Mouse (Mus musculus) embryo, embryonic 10 days (tissue): Measurements from ENCODE around the gene Serp1.

ENCODE experiments used
- DNase-seq: peaks from one replicate; pipeline ENCODE4 v3.0.0-alpha.2; 2015; ENCODE audit warnings: low spot score

Serp1 gene

DNA sequence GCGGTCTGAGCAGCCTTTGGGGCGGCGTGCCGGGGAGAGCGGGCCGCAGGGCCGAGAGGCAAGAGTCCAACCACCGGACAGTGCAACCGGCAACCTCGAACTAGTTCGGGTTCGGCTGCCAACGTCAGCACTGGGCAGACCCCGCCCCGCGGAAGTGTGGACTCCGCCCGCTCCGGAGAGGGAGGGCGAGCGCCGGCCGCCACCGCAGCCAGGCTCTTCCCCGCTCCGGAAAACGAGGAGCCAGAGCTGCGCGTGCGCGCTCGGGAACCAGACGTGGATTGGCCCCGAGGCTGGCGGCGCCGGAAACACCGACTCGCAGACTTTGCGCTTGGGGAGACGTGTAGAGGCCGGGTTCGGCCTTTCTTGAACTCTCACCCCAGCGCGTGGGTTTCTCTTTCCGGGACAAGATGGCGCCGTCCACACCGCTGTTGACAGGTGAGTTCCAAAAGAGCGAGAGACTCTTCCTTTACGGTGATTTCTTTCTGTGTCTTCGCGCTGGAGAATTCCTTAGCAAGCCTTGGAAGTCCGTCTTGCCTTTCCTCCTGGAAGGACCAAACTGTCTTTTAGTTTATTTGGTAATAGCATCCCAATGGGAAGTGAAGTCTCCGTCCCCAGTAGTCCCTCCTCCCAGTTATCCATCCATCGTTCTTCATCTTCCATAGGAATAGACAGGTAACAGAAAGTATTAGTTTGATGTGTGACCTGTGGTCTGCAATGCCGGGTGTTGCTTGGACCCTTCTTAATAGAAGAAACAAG lies at the start of gene Serp1, which contains the start of gene Eif2a:
Gene Serp1, minus strand, starts transcription at position 241 of the 756 bp plus-strand sequence.
Gene Eif2a, plus strand, starts transcription at position 170 of the 756 bp plus-strand sequence.
- DNase-seq, result peak; percentile 98

DNA sequence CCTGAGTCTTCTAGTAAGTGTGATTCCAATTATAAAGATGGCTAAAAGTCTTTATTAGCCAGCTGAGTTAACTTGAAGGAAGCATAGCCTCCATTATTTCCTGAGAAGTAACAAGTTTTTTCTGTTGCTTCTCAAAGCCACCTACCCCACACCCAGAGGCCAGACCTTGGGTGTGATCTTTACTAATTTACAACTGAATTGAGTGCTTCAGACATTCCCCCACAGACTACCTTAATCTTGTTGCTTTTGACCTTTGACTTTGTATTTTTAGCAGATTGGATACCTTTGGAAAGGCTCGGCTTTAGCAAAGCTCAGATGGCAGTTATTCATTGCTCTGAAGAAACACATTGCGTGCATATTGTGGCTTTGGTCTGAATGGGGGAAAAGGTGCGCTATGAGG lies 45.1 kb upstream of the Serp1 start:
- DNase-seq, result no peak

DNA sequence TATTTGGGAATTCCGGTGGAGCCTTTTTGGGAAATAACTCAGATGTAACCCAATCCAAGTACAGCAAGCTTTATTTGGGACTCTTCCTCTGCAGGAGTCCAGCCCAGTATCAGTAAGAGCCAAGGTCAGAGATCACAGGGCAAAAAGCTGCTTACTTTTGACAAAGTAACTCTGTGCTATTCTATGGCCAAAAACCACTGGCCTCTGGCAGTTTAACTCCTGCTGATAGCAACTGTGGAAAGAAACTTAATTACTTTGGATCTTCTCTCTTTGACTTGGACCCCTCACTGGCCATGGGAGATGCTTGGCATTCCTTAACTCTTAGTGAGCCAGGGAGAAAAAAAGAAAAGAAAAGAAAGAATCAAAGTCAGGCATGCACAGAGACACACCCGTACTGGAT lies 35.7 kb upstream of the Serp1 start:
- DNase-seq, result peak; percentile 9

DNA sequence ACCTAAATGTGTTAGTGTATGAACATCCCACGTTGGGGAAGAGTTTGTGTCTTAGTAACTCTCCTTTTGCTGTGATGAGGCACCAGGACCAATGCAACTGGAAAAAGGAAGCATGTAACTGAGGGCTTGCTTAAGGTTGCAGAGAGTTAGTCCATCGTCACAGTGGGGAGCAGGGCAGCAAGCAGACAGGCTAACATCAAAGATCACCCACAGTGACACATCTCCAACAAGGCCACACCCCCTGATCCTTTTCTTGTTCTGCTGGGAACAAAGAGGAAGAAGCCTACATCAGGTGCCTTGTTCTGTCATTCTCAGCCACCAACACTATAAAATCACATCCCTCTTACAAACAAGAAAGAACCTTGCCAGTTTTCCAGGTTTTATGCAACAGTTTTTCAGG lies 34.2 kb upstream of the Serp1 start:
- DNase-seq, result no peak

DNA sequence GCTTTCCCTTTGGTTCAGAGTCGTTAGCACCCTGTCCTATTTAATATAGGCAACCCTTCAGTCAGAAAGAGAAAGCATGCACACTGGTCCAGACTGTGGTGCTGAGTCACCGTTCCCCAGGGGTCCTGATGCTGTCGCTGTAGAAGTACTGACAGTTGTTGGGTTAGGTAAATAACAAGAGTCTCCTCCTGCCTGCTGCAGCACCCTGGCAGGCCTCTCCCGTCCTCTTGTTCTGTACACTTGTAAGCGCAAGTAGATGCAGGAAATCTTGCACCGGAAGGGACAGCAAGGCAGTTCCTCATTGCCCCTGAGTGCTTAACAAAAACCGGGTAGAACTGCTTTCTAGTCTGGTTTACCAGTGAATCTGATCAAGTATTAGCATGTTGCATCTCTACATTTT lies 31.0 kb upstream of the Serp1 start:
- DNase-seq, result no peak

DNA sequence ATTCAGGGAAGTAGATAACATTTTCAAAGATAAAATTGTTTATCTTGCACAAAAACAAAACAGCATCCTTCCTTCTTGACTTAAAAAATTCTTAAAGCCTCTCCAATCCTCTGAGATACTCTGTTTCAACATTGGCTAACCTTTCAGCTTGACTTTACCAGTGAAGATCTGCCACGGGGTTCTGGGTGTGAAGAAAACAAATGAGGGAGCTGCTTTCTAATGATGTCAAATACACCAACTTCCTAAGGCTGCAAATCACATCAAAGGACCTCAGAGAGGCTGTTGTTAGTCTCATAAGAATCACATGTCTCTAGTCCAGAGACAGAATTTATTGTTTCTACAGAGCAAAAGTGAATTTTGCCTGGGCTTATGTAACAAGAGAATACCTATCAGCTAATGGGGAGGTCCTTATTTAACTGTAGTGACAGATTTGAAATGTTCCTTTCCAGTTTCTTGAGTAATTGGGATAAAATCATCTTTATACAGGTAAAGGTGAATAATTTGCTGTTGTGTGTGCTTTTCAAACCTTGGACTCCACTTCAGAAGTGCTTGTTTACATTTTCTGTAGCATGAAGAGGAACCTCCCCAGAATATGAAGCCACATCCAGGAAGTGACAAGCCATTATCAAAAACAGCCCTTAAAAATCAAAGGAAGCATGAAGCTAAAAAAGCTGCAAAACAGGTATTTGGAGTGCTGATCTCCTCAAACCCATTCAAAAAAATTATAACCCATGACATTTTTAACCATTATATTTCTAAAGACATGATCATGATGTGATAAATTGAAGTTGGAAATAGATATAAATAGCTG lies 26.5 kb upstream of the Serp1 start:
- no peak for DNase-seq

DNA sequence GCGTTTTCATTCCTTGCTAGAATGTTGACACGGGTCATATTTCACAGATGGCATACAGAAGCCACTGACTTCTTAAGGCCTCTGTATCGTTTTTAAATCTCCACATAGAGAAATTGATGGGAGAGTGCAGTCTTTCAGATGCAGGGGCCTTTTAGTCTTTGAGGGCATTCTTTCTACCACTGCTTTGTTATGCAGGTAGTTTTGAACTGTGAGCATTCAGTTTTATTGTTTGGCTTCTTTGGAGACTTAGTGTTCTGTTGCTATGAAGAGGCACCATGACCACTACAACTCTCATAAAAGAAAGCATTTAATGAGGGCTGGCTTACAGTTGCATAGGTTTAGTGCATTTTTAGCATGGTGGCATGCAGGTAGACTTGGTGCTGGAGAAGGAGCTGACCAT lies 10.9 kb upstream of the Serp1 start:
- no peak for DNase-seq

DNA sequence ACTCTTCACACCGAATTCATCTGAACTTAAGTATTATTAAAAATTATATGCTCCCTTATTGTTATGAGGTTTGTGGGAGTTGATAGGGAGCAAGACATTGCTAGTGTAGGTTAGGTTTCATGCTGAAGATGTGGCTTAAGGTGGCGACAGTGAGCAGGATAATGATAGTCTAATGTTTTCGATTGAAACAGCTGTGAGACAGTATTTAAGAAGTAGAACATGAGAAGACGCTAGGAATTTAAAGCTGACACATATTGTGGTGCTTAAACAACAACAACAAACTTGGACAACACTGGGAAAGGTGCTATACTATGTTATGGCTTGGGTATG lies 681 bp upstream of the Serp1 start:
- no peak for DNase-seq

DNA sequence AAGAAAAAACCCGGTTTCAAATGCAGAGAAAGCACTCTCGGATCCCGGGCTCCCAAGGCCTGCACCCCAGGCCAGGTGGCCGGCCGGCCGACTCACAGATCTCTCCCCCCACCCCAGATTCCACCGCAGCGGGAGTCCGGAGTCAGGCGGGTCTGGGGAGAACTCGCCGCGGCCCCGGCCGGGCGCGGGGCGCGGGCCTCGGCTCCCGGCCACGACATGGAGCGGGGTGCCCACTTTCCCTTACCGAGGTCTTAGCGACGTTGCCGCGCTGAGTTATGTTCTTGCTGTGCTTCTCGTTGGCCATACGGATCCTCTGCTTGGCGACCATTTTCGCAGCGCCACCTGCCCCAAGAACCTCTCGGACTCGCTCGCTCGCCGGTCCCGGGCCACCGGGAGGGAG lies 526 bp downstream of the Serp1 start:
- DNase-seq, result peak; percentile 58

DNA sequence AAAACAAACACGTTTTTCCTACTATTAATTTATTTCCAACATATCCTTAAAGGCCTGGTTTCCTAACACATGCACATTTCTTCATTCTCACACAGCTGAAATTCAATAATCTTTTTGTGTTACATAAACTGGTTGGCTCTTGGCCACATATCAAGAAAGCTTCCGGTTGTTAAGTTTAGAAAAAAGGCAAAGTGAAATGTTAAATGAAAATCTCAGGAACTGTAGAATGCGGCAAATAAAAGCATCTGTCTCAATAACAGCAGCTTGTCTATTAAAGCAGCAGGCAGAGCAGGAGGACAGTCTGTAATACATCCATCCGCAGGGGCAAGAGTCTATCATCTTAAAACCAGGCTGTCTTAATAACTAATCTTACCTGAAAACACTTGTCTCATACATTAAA lies 1.4 kb downstream of the Serp1 start:
- DNase-seq, result no peak

DNA sequence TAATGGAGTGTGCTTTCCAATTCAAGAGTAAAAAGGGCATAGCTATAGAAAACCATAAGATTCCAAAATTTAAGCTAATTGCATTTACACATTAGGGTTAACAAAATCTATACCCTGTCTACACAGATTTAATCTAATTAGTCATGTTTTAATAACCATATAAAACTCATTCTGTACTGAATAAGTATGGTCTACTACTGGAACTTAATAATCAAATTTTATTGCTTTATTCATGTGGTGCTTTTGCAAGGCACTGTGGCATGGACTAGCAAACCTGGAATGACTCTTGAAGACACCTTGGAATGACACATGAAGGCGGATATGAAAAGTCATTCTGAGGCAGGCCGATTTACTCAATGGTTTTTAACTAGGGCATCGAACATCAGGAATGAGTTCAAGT lies 2.3 kb downstream of the Serp1 start:
- no peak for DNase-seq

DNA sequence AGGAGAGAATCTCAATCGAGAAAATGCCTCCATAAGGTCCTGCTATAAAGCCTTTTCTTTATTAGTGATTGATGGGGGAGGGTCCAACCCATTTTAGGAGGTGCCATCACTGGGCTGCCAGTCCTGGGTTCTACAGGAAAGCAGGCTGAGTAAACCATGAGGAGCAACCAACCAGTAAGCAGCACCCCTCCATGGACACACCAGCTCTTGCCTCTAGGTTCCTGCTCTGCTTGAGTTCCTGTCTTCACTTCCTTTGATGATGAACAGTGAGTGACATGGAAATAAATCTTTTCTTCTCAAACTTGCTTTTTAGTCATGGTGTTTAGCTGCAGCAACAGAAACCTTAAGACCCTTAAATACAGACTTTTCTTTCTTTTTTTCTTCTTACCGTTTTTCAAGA lies 4.3 kb downstream of the Serp1 start:
- no peak for DNase-seq

DNA sequence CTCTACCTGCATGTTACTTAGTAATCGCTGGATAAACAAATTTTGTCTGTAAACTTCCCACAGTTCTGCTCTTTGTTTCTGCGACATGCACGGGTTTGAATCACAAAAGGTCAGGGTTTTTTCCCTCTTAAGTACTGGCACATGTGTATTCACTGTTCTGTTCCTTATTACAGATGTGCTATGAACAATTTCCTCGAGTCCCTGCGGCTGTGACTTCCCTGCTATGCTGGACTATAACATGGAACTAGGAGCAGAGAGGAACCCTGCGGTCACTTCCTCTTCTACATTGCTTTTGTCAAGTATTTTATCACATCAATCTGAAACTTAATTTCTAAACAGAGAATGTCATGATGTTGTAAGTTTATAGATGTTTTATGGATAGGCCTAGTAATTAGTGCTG lies 5.4 kb downstream of the Serp1 start:
- DNase-seq, result no peak

DNA sequence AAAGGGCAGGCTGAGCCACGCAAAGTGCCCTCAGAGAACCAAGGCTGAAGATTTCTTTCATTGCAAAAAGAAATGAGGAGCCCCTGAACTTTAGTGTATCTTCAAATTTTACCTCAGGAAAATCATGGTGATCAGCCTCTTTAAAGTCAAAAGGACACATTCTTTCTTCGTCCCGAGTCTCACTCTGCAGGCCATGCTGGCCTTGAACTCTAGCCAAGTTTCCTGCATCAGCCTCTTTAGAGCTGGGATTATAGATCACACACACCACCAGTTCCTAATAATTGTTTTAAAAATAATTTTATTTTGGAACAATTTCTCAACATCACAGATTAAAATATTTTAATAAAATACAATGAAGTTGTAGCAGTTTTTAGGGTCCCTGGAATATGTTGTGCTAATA lies 6.2 kb downstream of the Serp1 start:
- DNase-seq, result no peak

DNA sequence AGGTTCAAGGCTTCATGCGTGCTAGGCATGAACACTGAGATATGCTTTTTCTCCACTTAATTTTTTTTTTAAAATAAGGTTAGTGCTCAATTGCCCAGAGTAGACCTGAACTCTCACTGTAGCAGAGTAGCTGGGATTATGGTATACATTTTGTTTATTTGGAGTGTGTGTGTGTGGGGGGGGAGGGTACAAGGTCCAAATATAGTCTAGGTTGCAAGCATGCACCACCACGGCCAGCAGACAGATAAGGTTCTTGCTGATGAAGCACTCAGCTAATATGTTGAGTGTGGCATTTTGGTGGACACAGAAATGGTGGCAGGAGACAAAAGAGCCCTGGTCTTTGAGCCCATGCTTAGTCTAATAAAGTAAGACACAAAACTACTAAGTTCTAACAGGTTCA lies 6.7 kb downstream of the Serp1 start:
- no peak for DNase-seq

DNA sequence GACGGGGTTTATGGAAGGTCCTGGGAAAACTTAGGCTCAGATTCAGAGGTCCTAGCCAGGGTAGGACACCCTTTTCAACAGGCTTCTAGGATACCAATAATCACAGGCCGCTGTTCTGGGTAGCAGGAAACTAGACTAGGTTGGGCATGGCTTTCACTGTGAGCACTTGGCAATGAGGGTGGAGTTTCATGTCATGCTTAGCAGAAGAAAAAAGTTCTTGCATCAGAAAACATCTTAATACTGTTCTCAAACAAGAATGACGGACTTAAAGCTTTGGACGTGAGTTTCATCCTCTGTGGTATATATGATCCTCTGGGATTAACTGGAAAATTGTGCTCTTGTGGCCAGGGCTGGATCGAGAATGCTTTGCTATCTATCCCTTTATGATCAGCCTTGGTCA lies 7.9 kb downstream of the Serp1 start:
- no peak for DNase-seq

DNA sequence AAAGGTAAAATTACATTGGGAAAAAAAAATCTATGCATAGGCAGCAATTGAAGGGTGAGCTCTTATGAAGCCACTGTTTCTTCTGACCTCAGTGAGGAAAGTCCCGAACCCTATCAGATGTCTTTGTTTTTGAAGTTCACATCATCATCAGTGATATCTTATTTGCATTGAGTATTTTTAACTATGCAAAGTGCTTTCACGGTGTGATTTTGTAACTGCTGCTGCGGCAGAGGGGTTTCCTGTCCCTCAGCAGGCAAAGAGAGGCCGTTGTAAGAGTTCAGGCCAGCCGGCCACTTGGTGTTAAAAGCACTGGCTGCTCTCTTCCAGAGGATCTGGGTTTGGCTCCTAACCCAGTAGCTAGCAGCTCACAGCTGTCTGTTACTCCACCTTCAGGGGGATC lies 8.4 kb downstream of the Serp1 start:
- DNase-seq, result no peak

DNA sequence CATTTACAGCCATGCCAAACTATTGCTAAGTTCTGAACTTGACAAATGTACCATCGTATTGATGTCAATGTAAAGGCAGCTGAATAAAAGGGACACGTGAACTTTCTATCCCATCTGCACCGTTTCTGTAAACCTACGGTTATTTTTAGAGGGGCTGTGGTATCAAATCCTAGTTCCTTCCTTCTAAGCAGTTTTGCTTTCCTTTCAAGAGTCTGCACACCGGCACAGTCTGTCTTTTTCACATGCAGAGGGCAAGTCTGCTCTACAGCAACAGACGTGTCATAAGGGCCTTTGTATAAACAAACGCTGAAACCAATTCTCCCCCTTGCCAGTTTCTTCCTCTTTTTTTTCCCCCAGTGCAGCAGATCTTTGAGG lies 9.1 kb downstream of the Serp1 start:
- DNase-seq, result no peak

DNA sequence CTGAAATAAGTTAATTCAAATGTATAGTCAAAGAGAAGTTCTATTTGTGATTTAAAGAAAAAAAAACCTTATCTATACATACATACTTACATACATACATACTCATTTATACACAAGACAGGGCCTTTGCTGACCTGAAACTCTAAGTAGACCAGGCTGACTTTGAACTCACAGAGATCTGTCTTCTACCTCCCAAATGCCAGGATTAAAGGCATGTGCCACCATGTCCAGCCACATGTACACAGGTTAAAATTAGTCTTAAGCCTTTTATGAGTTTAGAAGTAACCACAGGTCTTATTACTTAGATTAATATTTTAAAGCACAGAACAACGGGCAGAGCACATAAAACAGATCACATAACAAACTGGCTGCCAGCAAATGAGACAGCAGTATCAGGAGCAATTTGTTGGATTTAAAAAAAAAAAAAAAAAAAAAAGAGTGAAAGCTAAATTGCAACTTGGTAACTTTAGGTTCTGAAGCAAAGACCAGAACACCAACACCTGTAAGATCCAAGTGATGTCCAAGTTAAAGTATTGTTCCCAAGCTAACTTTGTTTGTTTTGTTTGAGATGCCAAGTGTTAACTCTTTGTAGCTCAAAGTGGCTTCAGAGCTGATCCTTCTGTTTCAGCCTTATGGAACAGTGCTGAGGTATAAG lies 9.6 kb downstream of the Serp1 start:
- no peak for DNase-seq

DNA sequence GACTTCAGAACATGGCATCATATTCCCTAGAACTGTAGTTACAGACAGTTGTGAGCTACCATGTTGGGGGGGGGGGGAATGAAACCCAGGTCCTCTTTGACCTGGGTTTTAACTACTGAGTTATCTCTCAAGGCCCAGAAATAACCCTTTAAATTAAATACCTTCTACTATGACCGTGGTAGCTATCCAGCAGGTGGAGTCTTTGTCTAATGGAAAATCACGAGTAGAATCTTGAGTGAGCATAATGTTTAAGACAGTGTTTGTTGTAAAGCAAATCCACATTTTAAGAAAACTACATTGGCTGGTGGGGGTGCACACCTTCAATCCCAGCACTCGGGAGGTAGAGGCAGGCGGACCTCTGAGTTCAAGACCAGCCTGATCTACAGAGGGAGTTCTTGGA lies 12.2 kb downstream of the Serp1 start:
- no peak for DNase-seq

DNA sequence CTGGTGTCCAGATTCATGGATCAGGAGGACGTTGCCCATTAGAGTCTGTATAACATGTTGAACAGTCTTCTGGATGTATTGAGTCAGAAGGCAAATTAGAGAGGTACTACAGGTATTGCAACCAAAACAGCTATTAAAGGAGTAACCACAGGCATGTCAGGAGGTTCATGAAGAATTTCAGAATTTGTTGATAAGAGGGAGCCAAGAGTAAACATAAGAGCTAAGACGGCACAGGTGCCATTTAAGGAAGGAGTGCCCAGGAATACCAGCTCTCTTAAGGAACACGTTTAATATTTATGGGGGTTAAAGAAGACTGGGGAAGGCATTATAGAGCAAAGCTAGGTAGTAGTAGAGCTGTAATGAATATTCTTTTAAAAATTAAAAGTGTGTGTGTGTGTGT lies 13.0 kb downstream of the Serp1 start:
- DNase-seq, result no peak

DNA sequence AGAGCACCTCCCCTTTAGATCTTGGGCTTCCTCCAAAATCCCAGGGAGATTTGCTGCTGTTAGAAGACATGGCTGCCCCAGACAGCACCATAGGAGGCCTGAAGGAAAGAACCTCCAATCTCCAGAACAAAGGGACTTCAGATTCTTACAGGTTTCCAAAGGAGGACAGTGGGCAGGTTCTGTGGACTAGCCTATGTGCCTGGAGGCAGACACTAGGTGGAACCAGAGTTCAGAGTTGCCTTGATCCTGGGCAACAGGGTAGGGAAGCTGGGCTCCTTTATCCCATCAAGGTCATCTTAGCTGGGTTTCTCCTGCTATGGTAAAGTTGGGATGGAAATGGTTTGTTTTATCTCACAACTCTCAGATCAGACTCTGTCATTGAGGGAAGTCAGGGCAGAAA lies 14.1 kb downstream of the Serp1 start:
- DNase-seq, result no peak

DNA sequence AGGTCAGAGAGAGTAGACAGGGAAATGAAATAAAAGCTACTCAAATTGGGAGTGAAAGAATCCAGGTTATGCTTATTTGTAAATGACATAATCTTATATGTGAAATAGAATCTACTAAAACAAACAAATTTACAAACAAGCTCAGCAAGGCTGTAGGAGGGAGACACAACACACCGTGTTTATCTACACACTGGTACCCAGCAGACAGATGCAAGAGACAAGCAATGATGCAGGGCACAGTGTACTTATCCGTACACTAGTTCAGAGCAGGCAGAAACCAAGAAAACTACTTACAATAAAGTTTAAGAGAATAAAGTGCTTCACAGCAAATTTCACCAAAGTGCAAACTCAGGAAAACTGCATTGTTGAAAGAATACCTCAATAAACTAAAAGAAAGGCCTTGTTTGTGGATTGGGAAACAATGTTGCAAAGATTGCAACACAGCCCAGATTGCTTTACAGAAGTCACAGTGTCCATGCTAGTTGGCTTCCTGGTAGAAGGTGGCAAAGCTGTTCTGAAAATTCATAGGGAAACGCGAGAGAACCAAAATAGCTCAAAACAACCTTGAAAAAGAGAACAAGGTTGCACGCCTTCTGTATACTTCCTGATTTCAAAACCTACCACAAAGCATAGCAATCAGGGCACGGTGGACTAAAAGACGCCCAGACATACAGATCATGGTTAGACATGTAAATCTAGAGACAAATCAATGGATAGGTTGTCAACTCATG lies 17.5 kb downstream of the Serp1 start:
- no peak for DNase-seq
